Comparison of ENCODE assay signal across 8 mouse cellular contexts in the genomic region with DNA sequence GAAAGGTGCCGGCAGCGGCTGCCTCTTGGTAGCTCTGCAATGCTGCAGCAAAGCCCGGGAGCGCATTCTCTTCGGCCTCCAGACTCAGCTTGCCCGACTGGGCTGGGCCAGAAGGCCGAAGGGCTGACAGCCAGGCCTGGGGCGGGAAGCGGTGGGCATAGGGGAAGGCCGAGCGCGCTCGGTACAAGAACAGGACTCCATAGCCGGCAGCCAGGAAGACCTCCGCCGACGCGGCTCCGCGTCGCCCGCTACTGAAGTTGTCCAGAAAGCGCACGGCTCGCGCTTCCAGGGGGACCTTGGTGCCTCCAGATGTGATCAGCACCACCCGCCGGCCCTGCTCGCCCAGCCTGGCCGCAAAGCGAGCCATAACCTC. TPM values are rescaled to one million over a fixed set of nuclear protein-coding genes. Genes with fewer than 3 reads are reported as not detected.
DNase-seq lines count a peak whose midpoint lies in the region; ATAC-seq and TF ChIP-seq lines count a peak whose summit lies in the region.

No protein-coding gene starts in this region.

- H3K9ac ChIP-seq in lung, embryonic 15.5 days: peak overlapping the region; percentile 60
- peak overlapping the region; percentile 83 for H3K9ac ChIP-seq in liver, embryonic 12.5 days

- H3K27ac ChIP-seq in lung, embryonic 15.5 days: peak overlapping the region; percentile 97
- H3K27ac ChIP-seq in liver, embryonic 12.5 days: peak overlapping the region; percentile 79
- H3K27ac ChIP-seq in olfactory bulb, adult 2 months (ENCODE audit: insufficient read depth, low read depth, low read length): peak overlapping the region; percentile 63; the same call in 1 of the 2 replicates

- WGBS in lung, embryonic 15.5 days: under 1% methylated on average over 31 of the region's 31 CpGs
- WGBS in liver, embryonic 12.5 days (ENCODE audit: insufficient replicate concordance): under 1% methylated on average over 31 of the region's 31 CpGs
- WGBS in olfactory bulb, adult 2 months: under 1% methylated on average over 31 of the region's 31 CpGs

- peak overlapping the region; percentile 94 for H3K4me2 ChIP-seq in lung, embryonic 15.5 days
- H3K4me2 ChIP-seq in liver, embryonic 12.5 days: peak overlapping the region; percentile 95

- peak; percentile 55; the same call in 1 of the 2 replicates for ATAC-seq in lung, embryonic 15.5 days (ENCODE audit: borderline replicate concordance, extremely low read depth, low FRiP score, low TSS enrichment)
- peak; percentile 61 for ATAC-seq in liver, embryonic 12.5 days

- TF ChIP-seq CTCF in olfactory bulb, adult 2 months (IDR thresholded peaks at IDR 0.05; ENCODE audit: insufficient read depth, low read depth, low read length): no peak

- no peaks in the 10 kb centered on the region for H3K27me3 ChIP-seq in lung, embryonic 15.5 days
- H3K27me3 ChIP-seq in liver, embryonic 12.5 days (replicated peaks): no peaks in the 10 kb centered on the region

- H3K4me3 ChIP-seq in lung, embryonic 15.5 days: peak overlapping the region; percentile 61
- H3K4me3 ChIP-seq in liver, embryonic 12.5 days: peak overlapping the region; percentile 79
- H3K4me3 ChIP-seq in olfactory bulb, adult 2 months (ENCODE audit: insufficient read depth, low read depth, low read length): peak overlapping the region; percentile 57

- peak; percentile 21 for DNase-seq in adrenal gland, adult 8-10 months
- no peak for DNase-seq in adrenal gland, adult (ENCODE audit: inconsistent age in 2 of 2, low spot score in 1 of 2)
- DNase-seq in lung, postnatal 4 days: no peak
- peak; percentile 47 for DNase-seq in gastrocnemius, postnatal 10 days
- no peak for DNase-seq in thymus, postnatal 25 days

- no peaks in the 10 kb centered on the region for H3K9me3 ChIP-seq in lung, embryonic 15.5 days
- no peaks in the 10 kb centered on the region for H3K9me3 ChIP-seq in liver, embryonic 12.5 days (replicated peaks)

- TF ChIP-seq POLR2A in olfactory bulb, adult 2 months (IDR thresholded peaks at IDR 0.05; ENCODE audit: insufficient read depth, low read depth, low read length): no peak

- H3K36me3 ChIP-seq in lung, embryonic 15.5 days: no peaks in the 10 kb centered on the region
- H3K36me3 ChIP-seq in liver, embryonic 12.5 days: peaks cover 3% of the 10 kb centered on the region; the same call in 1 of the 2 replicates

- peaks cover 18% of the 10 kb centered on the region for H3K4me1 ChIP-seq in lung, embryonic 15.5 days
- H3K4me1 ChIP-seq in liver, embryonic 12.5 days: peaks cover 70% of the 10 kb centered on the region
- peaks cover 4% of the 10 kb centered on the region; the same call in 1 of the 2 replicates for H3K4me1 ChIP-seq in olfactory bulb, adult 2 months (ENCODE audit: control insufficient read depth, insufficient read depth, low read length)

RNA-seq across cellular contexts. Expression of a gene that starts 0.3 kb away (rescaled TPM):
- 10 to 100 TPM; 47.3 to 58.1 (median 49.5) TPM for total RNA-seq in adrenal gland, adult 8-10 months (2022)
- 35.1 and 36.2 TPM in 2 replicates for polyA plus RNA-seq in lung, embryonic 15.5 days (2015; fragmentation: Nextera tagmentation; extraction: Ambion mirVana)
- total RNA-seq in gastrocnemius, postnatal 10 days (2021): 1 to 10 TPM; 3.8 to 5.5 TPM
- 20.2 and 20.9 TPM in 2 replicates for polyA plus RNA-seq in liver, embryonic 12.5 days (2016; fragmentation: Nextera tagmentation; extraction: Ambion mirVana)
- not detected in 2 replicates for polyA plus RNA-seq in olfactory bulb, adult 2 months (2012; ENCODE audit: insufficient read depth, insufficient read length, low replicate concordance, missing spikeins)

RNA-seq across cellular contexts. Expression of a gene that starts 0.7 kb away (rescaled TPM):
- total RNA-seq in adrenal gland, adult 8-10 months (2022): 1 to 10 TPM; 3.7 to 9.4 (median 6.6) TPM
- polyA plus RNA-seq in lung, embryonic 15.5 days (2015; fragmentation: Nextera tagmentation; extraction: Ambion mirVana): 0.59 and 0.68 TPM in 2 replicates
- not detected for total RNA-seq in gastrocnemius, postnatal 10 days (2021)
- 0.16 and 0.23 TPM in 2 replicates for polyA plus RNA-seq in liver, embryonic 12.5 days (2016; fragmentation: Nextera tagmentation; extraction: Ambion mirVana)
- not detected in 2 replicates for polyA plus RNA-seq in olfactory bulb, adult 2 months (2012; ENCODE audit: insufficient read depth, insufficient read length, low replicate concordance, missing spikeins)

RNA-seq across cellular contexts. Expression of a gene that starts 6.6 kb away (rescaled TPM):
- total RNA-seq in adrenal gland, adult 8-10 months (2022): 10 to 100 TPM; 15.6 to 33.1 (median 20.5) TPM
- polyA plus RNA-seq in lung, embryonic 15.5 days (2015; fragmentation: Nextera tagmentation; extraction: Ambion mirVana): 5.2 and 5.6 TPM in 2 replicates
- under 1 TPM; 0.21 to 0.56 TPM for total RNA-seq in gastrocnemius, postnatal 10 days (2021)
- 1.4 and 1.9 TPM in 2 replicates for polyA plus RNA-seq in liver, embryonic 12.5 days (2016; fragmentation: Nextera tagmentation; extraction: Ambion mirVana)
- not detected in 2 replicates for polyA plus RNA-seq in olfactory bulb, adult 2 months (2012; ENCODE audit: insufficient read depth, insufficient read length, low replicate concordance, missing spikeins)

Comparison
In these comparisons a context has a peak if more than half of its experiments do, and no peak if none do; other contexts are left out.
1. DNase-seq: peak in adrenal gland, adult 8-10 months (single experiment) and gastrocnemius, postnatal 10 days (single experiment); none in adrenal gland, adult (0 of 2), lung, postnatal 4 days (0 of 2) and thymus, postnatal 25 days (single experiment).
2. RNA of a gene that starts 0.3 kb away (polyA plus RNA-seq): 35.1 to 36.2 TPM in lung, embryonic 15.5 days and 20.2 to 20.9 TPM in liver, embryonic 12.5 days; not detected in olfactory bulb, adult 2 months; every median in the first group is over 10 times any median in the second.
3. Peak in every context shown above with its lines, with median percentiles within 50 percentile points of each other: H3K27ac ChIP-seq and H3K4me3 ChIP-seq.